Mouse (Mus musculus) limb, embryonic 14.5 days (tissue): ENCODE measurements around the gene Mageb18. TPM values are rescaled to one million over a fixed set of nuclear protein-coding genes. Genes with fewer than 3 reads are reported as not detected.
"Not testable (repeated sequence)": the region's sequence is repeated elsewhere in the genome, so short reads cannot be mapped to it uniquely, and the experiment has no call there.

Source experiments
- ATAC-seq: fragments of 200-750 bp; cut with Nextera tagmentation; 2 replicates; pipeline ENCODE4 v1.8.0; 2017; ENCODE audit warnings: low read depth, moderate number of reproducible peaks, moderate TSS enrichment; ENCODE audit not compliant: low FRiP score
- DNase-seq: peaks from one replicate; pipeline ENCODE4 v3.0.0-alpha.2; 2015; ENCODE audit warnings: low spot score
- H3K27ac ChIP-seq: fragments of 300-500 bp; sonication (generic); replicated peaks from 2 replicates; pipeline ENCODE4 v1.5.1; 2014; ENCODE audit warnings: low read depth, mild to moderate bottlenecking, low read length, moderate library complexity, mixed read lengths
- H3K27me3 ChIP-seq: fragments of 300-500 bp; sonication (generic); 2 replicates; pipeline ENCODE4 v1.6.1; 2014; ENCODE audit warnings: low read length, mixed read lengths; ENCODE audit not compliant: control insufficient read depth, insufficient read depth
- H3K36me3 ChIP-seq: fragments of 300-500 bp; sonication (generic); 2 replicates; pipeline ENCODE4 v1.6.1; 2014; ENCODE audit warnings: mild to moderate bottlenecking, low read length, moderate library complexity, mixed read lengths; ENCODE audit not compliant: control insufficient read depth, insufficient read depth
- H3K4me1 ChIP-seq: fragments of 300-500 bp; sonication (generic); 2 replicates; pipeline ENCODE4 v1.6.1; 2014; ENCODE audit warnings: antibody characterized with exemption, low read length, mixed read lengths; ENCODE audit not compliant: control insufficient read depth, insufficient read depth
- H3K4me2 ChIP-seq: fragments of 300-500 bp; sonication (generic); replicated peaks from 2 replicates; pipeline ENCODE4 v1.6.1; 2014; ENCODE audit warnings: low read depth, mild to moderate bottlenecking, low read length, moderate library complexity; ENCODE audit not compliant: severe bottlenecking
- H3K4me3 ChIP-seq: fragments of 300-500 bp; sonication (generic); replicated peaks from 2 replicates; pipeline ENCODE4 v1.5.1; 2014; ENCODE audit warnings: low read length
- H3K9ac ChIP-seq: fragments of 300-500 bp; sonication (generic); 2 replicates; pipeline ENCODE4 v1.6.1; 2014; ENCODE audit warnings: mild to moderate bottlenecking, low read depth, low read length, moderate library complexity; ENCODE audit not compliant: severe bottlenecking
- H3K9me3 ChIP-seq: fragments of 300-500 bp; sonication (generic); 2 replicates; pipeline ENCODE4 v1.6.1; 2016; ENCODE audit warnings: low read length; ENCODE audit not compliant: control insufficient read depth
- POLR2A ChIP-seq: fragments of 200-500 bp; IDR thresholded peaks from 2 replicates; pipeline ENCODE4 v1.8.0; 2012; ENCODE audit warnings: inconsistent platforms, mild to moderate bottlenecking, moderate library complexity, borderline replicate concordance; ENCODE audit not compliant: insufficient read depth, insufficient read length; ENCODE audit errors: extremely low read depth
- WGBS: fragments of 180-500 bp; shearing (Covaris S2); extraction: QIAGEN DNeasy Blood & Tissue Kit; methylation state at CpG from one replicate; pipeline ENCODE4 v1.1.7; 2014; 5-methylcytosine and 5-hydroxymethylcytosine counted together
- polyA plus RNA-seq, 2 experiments: library from polyadenylated mRNA; depleted of rRNA in 1 of 2; stranded (reverse) in 1 of 2; unstranded in 1 of 2; fragments of >200 nt; fragmentation: Nextera tagmentation in 1 of 2; extraction: Ambion mirVana in 1 of 2; gene quantifications; 2 replicates each; pipeline versions ENCODE4 v1.2.1 to v1.2.3; 2012 to 2014

The Mageb18 gene
- polyA plus RNA-seq (2012; rRNA removed) (0.06 TPM in 1 of 2 replicates, not detected in the other), polyA plus RNA-seq (2014; fragmentation: Nextera tagmentation; extraction: Ambion mirVana) (not detected in 2 replicates)

DNA sequence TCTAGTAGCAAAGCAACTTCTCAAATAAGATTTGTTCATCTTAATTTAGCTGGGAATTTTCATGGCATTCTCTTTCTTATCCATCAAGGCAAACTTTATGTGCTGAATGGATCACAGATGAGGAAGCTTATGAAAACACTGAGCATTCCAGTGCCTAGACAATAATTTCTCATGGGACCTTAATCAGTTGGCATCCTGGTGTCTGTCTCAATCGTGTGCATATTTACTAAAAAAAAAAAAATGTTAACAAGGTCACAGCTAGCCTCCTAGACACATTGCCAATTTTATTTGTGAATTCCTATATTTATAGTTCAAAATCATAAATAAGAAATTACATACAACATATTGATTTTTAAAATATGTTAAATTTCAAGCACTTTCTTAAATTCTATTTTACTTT is at the start of gene Mageb18:
Mageb18 (minus strand) TSS at position 101 of the 400 bp plus-strand sequence.
- Histone ChIP-seq H3K27me3 (no peaks in the 10 kb centered on the region), H3K9me3 (no peaks in the 10 kb centered on the region), H3K4me1 (no peaks in the 10 kb centered on the region), H3K9ac (no peak within 1 kb of the TSS), H3K36me3 (no peaks in the 10 kb centered on the region), H3K4me3 (no peak within 1 kb of the TSS), H3K27ac (no peak within 1 kb of the TSS), H3K4me2 (no peak within 1 kb of the TSS)
- DNase-seq (no peak), ATAC-seq (no peak)
- WGBS: 75% methylated on average over 1 of the region's 1 CpGs
- TF ChIP-seq POLR2A: no peak

DNA sequence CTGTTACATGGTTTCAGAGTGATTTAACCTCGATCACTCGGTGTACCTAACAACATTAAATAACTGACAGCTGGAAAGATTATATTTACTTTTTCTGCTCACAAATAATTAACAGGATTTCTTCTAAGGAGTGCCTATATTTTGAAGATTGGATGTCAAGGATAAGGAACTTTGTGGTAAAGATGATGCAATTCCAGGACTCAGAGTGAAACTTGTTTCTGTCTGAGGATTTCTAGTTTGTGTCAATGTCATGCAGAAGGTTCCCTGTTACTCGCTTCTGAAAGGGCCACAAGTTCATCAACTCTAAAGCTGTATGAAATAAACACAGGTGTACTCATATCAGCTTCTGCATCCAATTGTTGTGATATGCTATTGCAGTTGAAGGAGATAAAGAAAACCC is 13.4 kb upstream of the Mageb18 start:
- H3K9ac ChIP-seq: no peak overlapping the region
- DNase-seq (no peak), ATAC-seq (no peak)
- no peaks in the 10 kb centered on the region for H3K4me1 ChIP-seq
- no peak overlapping the region for H3K27ac ChIP-seq
- H3K27me3 ChIP-seq: no peaks in the 10 kb centered on the region
- no peak for TF ChIP-seq POLR2A
- H3K9me3 ChIP-seq: no peaks in the 10 kb centered on the region
- no peak overlapping the region for H3K4me3 ChIP-seq
- 86% methylated on average over 3 of the region's 3 CpGs for WGBS
- H3K36me3 ChIP-seq: no peaks in the 10 kb centered on the region
- no peak overlapping the region for H3K4me2 ChIP-seq

DNA sequence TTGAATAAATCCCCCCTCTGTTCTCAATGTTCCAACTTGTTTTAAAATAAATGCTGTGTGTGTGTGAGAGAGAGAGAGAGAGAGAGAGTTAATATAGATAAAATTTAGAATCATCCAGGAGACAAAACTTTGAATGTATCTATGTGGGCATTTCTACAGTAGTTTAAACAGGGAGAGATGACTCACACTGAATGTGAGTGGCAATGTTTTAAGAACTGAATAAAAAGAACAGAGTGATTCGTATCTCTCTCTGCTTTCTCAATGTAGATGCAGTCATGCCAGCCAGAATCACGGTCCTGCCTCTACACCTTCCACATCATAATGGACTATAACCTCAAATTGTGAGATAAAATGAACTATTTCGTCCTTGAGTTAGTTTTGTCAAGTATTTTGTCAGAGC is 11.1 kb upstream of the Mageb18 start:
- Histone ChIP-seq H3K9ac (no peak overlapping the region), H3K36me3 (no peaks in the 10 kb centered on the region), H3K4me1 (no peaks in the 10 kb centered on the region), H3K27me3 (no peaks in the 10 kb centered on the region), H3K9me3 (no peaks in the 10 kb centered on the region), H3K4me3 (no peak overlapping the region), H3K27ac (no peak overlapping the region), H3K4me2 (no peak overlapping the region)
- TF ChIP-seq POLR2A: no peak
- 70% methylated on average over 3 of the region's 3 CpGs for WGBS
- ATAC-seq (no peak), DNase-seq (no peak)

DNA sequence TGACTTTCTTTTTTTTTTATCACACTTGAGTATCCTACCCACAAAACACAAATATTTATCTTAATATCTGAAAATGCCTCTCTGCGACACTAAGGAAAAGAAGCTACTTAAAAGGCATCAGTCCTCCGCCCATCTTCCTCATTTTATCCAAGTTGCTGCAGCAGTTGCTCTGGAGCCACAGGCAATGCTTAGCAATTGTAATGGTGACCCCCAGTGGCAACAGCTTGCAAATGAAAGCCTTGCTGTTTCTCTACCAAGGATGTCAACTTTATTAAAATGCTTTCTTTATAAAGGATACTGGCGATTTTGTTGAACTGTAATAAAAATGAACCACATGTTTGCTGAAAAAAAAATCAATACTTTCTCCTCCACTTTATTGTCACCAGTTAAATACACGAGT is 2.0 kb downstream of the Mageb18 start:
- H3K4me1 ChIP-seq: no peaks in the 10 kb centered on the region
- ATAC-seq (no peak), DNase-seq (peak; percentile 53)
- no peaks in the 10 kb centered on the region for H3K27me3 ChIP-seq
- H3K9ac ChIP-seq: no peak overlapping the region
- H3K27ac ChIP-seq: no peak overlapping the region
- H3K4me3 ChIP-seq: no peak overlapping the region
- no peaks in the 10 kb centered on the region for H3K9me3 ChIP-seq
- H3K36me3 ChIP-seq: no peaks in the 10 kb centered on the region
- TF ChIP-seq POLR2A: no peak
- no peak overlapping the region for H3K4me2 ChIP-seq
- WGBS: 45% methylated on average over 4 of the region's 4 CpGs

DNA sequence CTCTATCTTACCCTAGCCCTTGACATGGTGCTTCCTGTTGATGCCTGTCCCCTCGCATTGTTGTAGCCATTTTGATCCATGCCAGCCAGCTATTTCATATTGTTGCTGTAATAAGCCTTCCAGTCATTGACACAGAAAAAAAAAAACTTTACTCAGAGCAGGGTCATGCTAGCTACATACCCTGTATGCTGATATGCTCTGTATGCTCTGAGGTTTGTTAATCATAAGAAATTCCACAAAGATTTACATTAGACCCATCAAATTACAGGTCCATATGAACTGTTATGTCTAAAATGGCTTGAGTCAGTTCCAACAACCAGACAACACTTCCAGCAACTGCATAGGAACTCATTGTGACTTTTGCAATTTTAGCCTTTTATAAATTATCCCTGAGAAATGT is 71.5 kb downstream of the Mageb18 start:
- no peak for DNase-seq
- TF ChIP-seq POLR2A: no peak
- Histone ChIP-seq H3K9ac (no peak overlapping the region), H3K27me3 (no peaks in the 10 kb centered on the region), H3K4me3 (no peak overlapping the region), H3K36me3 (no peaks in the 10 kb centered on the region), H3K9me3 (no peaks in the 10 kb centered on the region), H3K27ac (no peak overlapping the region), H3K4me1 (no peaks in the 10 kb centered on the region), H3K4me2 (no peak overlapping the region)
- 53% methylated on average over 1 of the region's 1 CpGs for WGBS
- no peak for ATAC-seq

DNA sequence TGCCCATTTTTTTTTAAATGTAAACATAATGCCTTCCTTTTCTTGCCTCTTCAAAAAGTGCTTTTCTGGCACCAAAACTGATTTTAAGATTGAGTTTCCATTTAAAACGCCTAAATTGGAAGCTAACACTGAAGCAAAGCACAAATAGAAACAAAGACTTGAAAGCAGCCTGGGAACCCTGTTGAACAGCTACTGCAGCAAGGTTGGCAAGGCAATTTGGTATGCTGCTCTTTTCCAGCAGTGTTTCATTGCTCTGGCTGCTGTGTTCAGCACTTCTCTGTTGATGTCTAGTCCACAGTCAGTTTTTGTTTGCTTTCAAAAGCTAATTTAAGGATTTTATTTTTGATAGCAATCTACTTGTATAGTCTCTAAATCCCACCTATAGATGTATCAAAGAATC is 101.1 kb downstream of the Mageb18 start:
- no peaks in the 10 kb centered on the region for H3K4me1 ChIP-seq
- WGBS: 44% methylated on average over 1 of the region's 1 CpGs
- H3K36me3 ChIP-seq: no peaks in the 10 kb centered on the region

DNA sequence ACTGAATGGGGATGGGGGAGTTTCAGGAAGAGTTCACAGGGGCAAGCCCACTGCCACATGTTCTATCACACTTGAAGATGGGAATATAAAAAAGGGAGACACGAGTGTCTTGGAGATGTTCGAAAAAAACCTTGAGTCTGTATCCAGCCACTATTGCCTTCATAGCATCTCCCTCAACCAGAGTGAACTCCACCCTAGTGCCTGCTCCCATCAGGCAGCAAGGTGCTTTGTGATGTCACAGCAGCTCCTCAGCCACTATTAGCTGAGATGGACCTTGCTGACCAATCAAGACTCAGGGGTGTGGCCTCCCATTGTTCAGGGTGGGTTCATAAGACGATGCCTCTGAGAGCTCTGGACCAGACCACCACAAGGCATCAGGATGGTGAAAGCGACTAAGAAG is 109.7 kb downstream of the Mageb18 start, which contains the start of gene Gm5941:
Gm5941 (plus strand) TSS at position 301 of the 400 bp plus-strand sequence.
- H3K36me3 ChIP-seq, H3K4me3 ChIP-seq, DNase-seq, H3K9me3 ChIP-seq, H3K4me1 ChIP-seq, ATAC-seq, H3K27me3 ChIP-seq, H3K27ac ChIP-seq, H3K4me2 ChIP-seq, H3K9ac ChIP-seq: not testable (repeated sequence)
- 83% methylated on average over 4 of the region's 4 CpGs for WGBS

More for the DNA sequence above, 101.1 kb downstream of the Mageb18 start:
- H3K9me3 ChIP-seq: no peaks in the 10 kb centered on the region
- H3K4me2 ChIP-seq: no peak overlapping the region
- H3K27me3 ChIP-seq: no peaks in the 10 kb centered on the region
- no peak for TF ChIP-seq POLR2A
- DNase-seq: no peak
- H3K4me3 ChIP-seq: no peak overlapping the region
- ATAC-seq: no peak
- no peak overlapping the region for H3K9ac ChIP-seq
- no peak overlapping the region for H3K27ac ChIP-seq
